Mouse (Mus musculus): ENCODE measurements around the gene Zfp618. TPM values are rescaled to one million over a fixed set of nuclear protein-coding genes. Genes with fewer than 3 reads are reported as not detected.

Gene Zfp618
- polyA plus RNA-seq, 2 experiments from 2014 or later = 0.20 TPM; not detected in 1

- ATAC-seq = no peak
Observed at GRCm38 (mm10) chr4:63032581-63033006, 67.2 kb downstream of the Zfp618 start.

DNA sequence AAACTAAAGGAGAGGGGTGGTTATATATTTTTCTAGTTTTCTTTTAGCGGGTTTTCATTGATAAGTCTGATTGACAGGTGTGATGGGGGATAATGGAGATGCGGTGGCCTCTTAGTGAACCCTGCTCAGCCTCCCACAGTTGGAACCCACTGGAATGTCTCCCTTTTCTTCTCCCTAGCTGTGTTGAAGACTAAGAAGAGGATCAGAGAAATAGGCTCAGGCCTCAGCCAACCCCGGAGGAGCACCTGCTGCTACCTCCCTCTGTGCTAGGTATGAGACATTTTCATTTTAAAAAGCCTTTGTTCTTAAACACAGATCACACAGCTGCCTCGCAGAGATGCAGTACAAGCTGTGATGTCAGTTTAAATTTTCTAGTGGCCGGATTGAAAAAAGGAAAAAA is 68.4 kb downstream of the Zfp618 start:
- ATAC-seq = no peak

- ATAC-seq = no peak
Observed at GRCm38 (mm10) chr4:63035991-63036390, 70.6 kb downstream of the Zfp618 start.

DNA sequence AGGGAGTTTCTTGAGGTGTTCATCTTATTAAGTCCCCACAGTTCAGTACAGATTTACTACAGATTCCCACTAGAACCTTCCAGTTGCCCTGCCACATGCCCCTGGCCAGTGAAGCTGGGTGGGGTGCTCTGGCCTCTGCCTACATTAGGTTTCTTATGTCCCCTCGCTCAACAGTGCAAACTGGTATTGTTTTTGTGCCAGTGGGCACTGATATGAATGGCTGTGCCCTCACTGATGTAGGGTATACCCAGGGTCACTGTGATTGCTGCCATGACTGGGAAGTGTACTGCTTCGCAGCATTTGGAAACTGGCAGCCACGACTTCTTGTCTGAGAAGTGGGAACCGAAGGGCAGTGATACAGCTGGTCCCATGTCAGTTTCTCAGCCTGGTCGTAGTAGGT is 71.4 kb downstream of the Zfp618 start:
- ATAC-seq = no peak

- no peak for ATAC-seq
Observed at GRCm38 (mm10) chr4:63037555-63037954, 72.2 kb downstream of the Zfp618 start.

GRCm38 (mm10) chr4:63038265-63038664 is 72.9 kb downstream of the Zfp618 start:
- no peak for ATAC-seq

DNA sequence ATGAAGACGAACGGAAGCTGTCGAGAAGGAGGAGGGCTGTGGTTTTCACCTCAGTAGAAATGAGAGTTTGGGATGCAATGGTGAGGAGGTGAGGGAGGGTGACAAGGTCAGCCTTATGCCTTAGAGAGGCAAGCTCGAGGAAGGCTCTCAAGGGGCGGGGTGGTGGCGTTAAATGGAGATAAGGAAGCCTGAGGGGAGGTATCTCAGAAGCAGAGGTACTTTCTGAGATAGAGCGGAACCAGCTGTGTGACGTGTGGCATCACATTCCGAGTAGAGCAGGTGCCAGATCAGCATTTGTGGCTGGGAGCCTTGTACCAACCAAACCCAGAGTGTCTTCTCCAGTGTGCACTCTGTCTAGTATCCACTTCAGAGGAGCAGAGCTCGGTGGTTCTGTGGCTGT is 73.6 kb downstream of the Zfp618 start:
- no peak for ATAC-seq

DNA sequence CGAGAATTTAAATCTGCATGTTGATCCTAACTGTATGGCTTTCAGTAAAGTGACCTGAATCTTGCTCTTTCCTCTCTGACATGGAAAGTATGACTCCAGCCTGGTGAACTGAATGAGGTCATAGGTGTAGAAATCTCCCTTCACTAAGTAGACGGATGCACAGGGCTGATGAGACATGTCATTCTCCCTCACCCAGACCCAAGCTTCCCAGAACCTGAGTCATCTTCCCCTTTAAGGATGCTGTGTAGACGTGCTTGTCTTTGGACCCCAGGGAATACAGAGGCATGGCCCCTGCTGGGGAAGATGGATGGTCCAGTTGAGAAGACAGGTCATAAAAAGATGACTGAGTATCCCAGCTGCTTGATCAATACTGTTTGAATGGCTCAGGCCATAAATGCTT is 83.2 kb downstream of the Zfp618 start:
- ATAC-seq = no peak

- peak; percentile 36 for ATAC-seq
Observed at GRCm38 (mm10) chr4:63049596-63050318, 84.4 kb downstream of the Zfp618 start.

GRCm38 (mm10) chr4:63050319-63050676 is 84.9 kb downstream of the Zfp618 start:
- no peak for ATAC-seq

GRCm38 (mm10) chr4:63050949-63051348 is 85.6 kb downstream of the Zfp618 start:
- no peak for ATAC-seq

- ATAC-seq = peak; percentile 56
Observed at GRCm38 (mm10) chr4:63051940-63052661, 86.7 kb downstream of the Zfp618 start.

DNA sequence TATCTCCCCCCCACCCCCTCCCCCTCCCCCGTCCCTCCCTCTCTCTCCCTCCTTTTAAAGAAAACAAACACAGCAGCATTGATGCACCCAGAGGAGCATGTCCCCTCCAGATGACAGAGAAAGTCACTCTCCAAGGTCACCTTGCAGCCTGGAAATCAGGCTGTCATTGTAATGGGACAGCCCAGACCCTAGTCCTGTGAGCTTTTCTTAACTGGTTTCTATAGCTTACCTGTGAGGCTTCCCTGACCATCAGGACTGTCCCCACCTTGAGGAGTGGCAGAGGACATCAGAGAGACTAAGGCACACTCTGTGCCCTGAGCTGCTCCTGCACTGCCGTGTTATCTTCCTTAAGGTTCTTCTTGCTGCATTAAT is 87.3 kb downstream of the Zfp618 start:
- no peak for ATAC-seq

- no peak for ATAC-seq
Observed at GRCm38 (mm10) chr4:63055216-63055745, 89.9 kb downstream of the Zfp618 start.

DNA sequence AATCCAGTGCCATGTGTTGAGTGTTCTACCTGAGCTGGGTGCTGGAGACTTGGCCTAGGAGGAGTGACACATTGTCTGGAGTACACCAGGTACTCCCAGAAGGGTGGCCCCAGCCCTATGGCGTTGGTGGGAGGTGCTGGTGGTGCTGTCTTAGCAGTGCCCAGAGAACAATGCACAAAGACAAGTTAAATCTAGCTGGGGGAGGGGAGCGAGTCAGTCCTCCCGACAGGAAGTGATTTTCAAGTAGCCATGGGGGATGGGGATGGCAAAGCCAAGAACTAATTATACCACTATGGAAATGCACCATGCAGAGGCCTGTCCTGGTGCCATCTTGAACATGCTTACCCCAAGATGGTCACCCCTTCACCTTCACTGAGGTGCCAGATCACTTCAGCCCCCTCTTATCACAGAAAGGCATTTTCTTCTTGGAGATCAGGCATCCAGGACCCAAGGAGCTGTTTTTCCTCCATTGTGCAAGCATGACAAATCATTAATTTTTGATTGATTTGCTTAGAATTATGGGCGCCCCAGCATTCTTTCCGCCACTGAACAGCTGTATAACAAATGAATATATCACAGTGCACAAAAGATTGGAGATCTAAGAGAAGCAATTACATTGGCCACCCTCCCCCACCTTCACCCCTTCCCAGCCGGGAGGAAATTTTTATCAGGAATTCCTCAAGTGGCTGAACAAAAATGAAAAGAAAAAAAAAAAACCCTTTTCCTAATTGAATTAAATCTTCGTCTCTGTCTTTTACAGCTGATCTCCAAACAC is 91.5 kb downstream of the Zfp618 start:
- ATAC-seq = no peak

- ATAC-seq = no peak
Observed at GRCm38 (mm10) chr4:63057581-63057980, 92.2 kb downstream of the Zfp618 start.

DNA sequence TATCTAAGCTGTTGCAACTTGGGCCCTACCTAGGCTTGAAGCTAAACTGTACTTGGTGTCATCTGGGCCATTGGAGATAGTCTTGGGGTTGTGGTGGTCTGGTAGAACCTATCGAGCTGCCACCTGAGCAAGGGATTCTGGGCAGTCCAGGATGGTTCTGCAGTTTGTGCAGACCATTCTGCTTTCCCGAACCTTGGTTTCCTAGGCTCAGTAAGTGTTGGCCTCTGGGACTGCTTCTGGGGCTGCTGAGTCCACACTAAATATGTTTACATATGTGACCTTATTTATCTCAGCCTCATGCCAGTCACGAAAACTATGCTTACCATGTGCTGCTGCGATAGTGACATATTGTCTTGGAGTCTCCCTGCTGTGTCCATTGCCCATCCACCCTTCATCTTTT is 93.3 kb downstream of the Zfp618 start:
- ATAC-seq = no peak

GRCm38 (mm10) chr4:63060358-63060757 is 95.0 kb downstream of the Zfp618 start:
- no peak for ATAC-seq

DNA sequence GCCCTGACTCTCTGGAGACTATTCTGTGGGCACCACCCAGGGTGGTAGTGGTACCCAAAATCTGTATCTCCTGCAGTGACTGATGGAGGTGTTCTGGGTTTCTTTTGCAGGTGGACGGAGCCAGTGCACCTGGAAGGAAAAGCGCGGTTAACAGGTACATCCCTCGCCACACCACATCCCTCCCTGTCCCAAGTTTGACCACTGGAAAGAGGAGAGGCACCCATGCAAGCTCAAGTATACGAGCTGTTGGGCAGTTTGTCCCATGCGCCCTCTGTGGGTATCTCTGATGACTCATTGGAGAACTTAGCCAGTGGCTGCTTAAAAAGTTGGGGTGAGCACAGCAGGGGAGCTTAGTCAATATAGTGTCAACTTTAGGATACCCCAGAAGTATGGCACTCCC is 96.0 kb downstream of the Zfp618 start:
- ATAC-seq = no peak

DNA sequence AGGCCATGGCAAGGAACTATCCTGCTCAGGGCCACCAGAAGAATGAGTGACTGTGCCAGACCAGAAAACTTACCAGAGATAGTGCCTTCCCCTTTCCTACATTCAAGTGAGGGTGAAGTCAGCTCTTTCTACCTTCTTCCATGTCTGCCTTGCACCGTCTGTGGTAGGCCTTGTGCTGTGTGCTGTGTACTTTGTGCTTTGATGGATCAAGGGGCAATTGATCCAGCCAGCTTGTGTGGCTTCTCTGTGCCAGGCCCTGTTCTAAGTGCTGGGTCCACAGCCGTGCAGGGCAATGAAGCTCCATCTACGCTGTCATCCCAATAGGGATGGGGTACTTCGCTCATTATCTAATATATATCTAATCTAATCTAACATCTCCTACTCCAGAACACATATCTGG is 98.0 kb downstream of the Zfp618 start:
- ATAC-seq = no peak

DNA sequence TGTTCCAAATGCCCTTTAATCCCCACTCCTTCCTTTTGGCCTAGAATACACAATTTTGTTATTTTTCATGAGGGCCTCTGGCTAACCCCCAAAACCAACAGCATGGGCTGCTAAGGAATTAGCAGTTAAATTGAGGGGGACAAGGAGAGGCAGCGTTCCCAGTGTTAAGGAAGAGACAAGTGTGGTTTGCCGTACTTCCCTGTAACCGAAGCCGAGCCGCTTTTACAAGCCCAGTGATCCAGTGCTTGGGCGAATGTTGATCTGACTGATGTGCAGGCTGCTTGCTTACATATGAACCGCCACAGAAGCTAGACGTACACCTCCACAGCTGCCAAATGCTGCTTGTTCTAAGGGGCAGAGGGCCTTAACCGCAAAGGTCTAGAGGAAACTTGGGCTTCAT is 99.5 kb downstream of the Zfp618 start:
- no peak for ATAC-seq

GRCm38 (mm10) chr4:63066796-63067195 is 101.4 kb downstream of the Zfp618 start:
- no peak for ATAC-seq

DNA sequence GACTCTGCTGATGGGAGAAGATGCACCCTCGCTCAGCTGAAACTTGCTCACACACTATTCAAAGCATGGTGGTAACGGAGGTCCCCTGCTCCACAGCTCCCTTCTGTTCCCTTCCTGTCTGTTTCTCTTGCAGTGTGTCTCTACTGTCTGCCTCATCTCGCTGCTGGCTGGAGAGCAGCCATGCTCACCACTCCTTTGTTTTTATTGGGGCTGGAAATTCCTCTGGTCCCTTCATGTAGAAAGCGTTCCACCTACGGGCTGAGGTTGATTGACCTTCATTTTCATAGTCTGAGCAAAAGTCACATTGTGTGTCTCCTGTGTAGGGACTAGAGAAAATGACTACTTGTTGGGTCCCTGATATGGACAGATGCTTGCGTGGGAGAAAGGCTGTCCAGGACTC is 102.4 kb downstream of the Zfp618 start:
- no peak for ATAC-seq
